Mouse (Mus musculus): Measurements from ENCODE around the gene Tstd2. TPM values are rescaled to one million over a fixed set of nuclear protein-coding genes. Genes with fewer than 3 reads are reported as not detected.
A peak's percentile ranks its signal among the peaks of the same experiment; 100 is the strongest.

Gene Tstd2
- polyA plus RNA-seq, 1 experiment from 2014 or later, result 17.2 TPM

DNA sequence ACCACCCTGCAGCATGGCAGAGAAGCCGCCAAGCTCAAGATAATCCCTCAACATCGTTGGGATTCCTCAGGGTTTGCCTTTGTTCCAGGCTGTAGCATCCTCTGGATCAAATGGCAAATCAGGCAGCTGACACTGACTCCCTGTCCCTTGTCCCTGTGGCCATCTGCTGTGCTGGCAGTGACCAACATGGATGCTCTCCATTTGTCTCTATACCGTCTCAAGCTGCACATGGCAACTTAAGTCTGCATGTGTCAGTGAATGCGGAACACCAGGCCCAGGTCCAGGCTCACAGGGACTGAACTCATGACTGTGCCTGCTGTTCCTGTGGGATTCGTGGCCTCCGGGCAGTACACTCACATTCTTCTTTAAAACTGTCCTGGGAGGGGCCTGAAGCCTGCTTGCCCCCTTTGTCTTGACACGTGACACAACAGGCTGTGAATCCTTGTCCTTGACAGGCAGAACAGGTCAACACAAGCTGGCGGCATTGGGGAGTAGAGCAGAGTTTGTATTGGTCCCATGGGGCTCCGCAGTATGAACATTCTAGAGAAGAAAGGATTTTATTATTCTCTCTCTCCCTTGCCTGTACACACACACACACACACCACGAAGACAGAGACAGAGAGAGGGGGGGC lies 21.8 kb downstream of the Tstd2 start:
- TF ChIP-seq EP300 (optimal IDR thresholded peaks at IDR 0.05) (no peak), CTCF (IDR thresholded peaks at IDR 0.05; ENCODE audit: low read depth) (no peak)
- H3K27me3 ChIP-seq (ENCODE audit: control insufficient read depth, insufficient read depth, low read length), result no peaks in the 10 kb centered on the region
- H3K4me2 ChIP-seq (replicated peaks; ENCODE audit: low read depth), result no peak overlapping the region
- no peak overlapping the region for H3K4me3 ChIP-seq (ENCODE audit: low read depth, low read length)
- peaks cover 37% of the 10 kb centered on the region for H3K36me3 ChIP-seq (ENCODE audit: control insufficient read depth, insufficient read depth, low read length)
- WGBS, result 79% methylated on average over 10 of the region's 10 CpGs
- DNase-seq (ENCODE audit: low spot score), result no peak
- no peak for ATAC-seq (ENCODE audit: low FRiP score, low TSS enrichment)
- H3K9ac ChIP-seq (ENCODE audit: low read length), result no peak overlapping the region
- H3K27ac ChIP-seq (replicated peaks), result no peak overlapping the region
- no peaks in the 10 kb centered on the region for H3K4me1 ChIP-seq (replicated peaks; ENCODE audit: control insufficient read depth, insufficient read depth)
- no peaks in the 10 kb centered on the region for H3K9me3 ChIP-seq (ENCODE audit: control insufficient read depth, low read length)

DNA sequence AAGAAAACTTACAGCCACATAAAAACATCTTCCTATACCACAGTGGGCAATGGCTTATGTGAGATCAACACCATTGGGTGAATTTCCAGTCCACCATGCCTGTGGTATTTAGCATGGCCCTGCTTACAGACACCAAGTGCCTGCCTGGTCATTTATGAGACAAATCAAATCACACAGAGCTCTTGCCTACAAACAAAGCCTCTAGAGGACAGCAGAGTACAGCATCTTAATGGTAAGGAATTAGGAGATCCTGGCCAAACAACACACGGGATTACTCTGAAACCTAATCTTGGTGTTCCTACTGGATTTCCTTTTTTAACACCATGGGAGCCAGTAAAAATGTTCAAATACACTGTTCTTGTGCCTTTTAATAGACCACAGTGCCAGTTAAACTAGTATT lies 23.2 kb downstream of the Tstd2 start:
- H3K4me2 ChIP-seq (replicated peaks; ENCODE audit: low read depth), result no peak overlapping the region
- H3K36me3 ChIP-seq (ENCODE audit: control insufficient read depth, insufficient read depth, low read length), result peaks cover 37% of the 10 kb centered on the region
- WGBS, result 63% methylated on average over 1 of the region's 1 CpGs
- no peak overlapping the region for H3K9ac ChIP-seq (ENCODE audit: low read length)
- H3K27me3 ChIP-seq (ENCODE audit: control insufficient read depth, insufficient read depth, low read length), result no peaks in the 10 kb centered on the region
- no peak for ATAC-seq (ENCODE audit: low FRiP score, low TSS enrichment)
- peak; percentile 29 for TF ChIP-seq CTCF (IDR thresholded peaks at IDR 0.05; ENCODE audit: low read depth)
- no peak for TF ChIP-seq EP300 (optimal IDR thresholded peaks at IDR 0.05)
- H3K4me1 ChIP-seq (replicated peaks; ENCODE audit: control insufficient read depth, insufficient read depth), result no peaks in the 10 kb centered on the region
- DNase-seq (ENCODE audit: low spot score), result no peak
- no peak overlapping the region for H3K27ac ChIP-seq (replicated peaks)
- no peak overlapping the region for H3K4me3 ChIP-seq (ENCODE audit: low read depth, low read length)
- no peaks in the 10 kb centered on the region for H3K9me3 ChIP-seq (ENCODE audit: control insufficient read depth, low read length)

DNA sequence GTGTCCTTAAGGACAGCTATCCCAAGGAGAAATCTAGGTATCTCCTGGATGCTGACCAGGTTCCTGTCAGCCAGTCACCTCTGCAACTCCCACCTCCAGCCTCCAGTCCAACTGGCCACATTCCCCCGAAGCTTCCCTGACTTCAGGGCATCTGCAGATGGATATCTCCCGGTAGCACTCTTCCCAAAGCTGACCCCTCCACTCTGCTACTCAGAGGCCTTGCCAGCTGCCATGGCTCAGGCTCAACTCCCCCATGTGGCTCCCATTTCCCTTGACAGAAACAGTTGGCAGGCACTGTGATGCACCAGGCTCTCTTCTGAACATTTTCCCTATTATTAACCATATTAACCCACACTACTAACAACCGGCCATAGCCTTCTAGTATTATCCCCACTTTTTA lies 27.1 kb downstream of the Tstd2 start:
- whole genome bisulfite sequencing, result 49% methylated on average over 3 of the region's 3 CpGs
- ATAC-seq (ENCODE audit: low FRiP score, low TSS enrichment) (no peak), DNase-seq (ENCODE audit: low spot score) (no peak)
- Histone ChIP-seq H3K9ac (ENCODE audit: low read length) (no peak overlapping the region), H3K27ac (replicated peaks) (no peak overlapping the region), H3K4me2 (replicated peaks; ENCODE audit: low read depth) (no peak overlapping the region), H3K27me3 (ENCODE audit: control insufficient read depth, insufficient read depth, low read length) (no peaks in the 10 kb centered on the region), H3K4me3 (ENCODE audit: low read depth, low read length) (no peak overlapping the region), H3K4me1 (replicated peaks; ENCODE audit: control insufficient read depth, insufficient read depth) (no peaks in the 10 kb centered on the region), H3K9me3 (ENCODE audit: control insufficient read depth, low read length) (no peaks in the 10 kb centered on the region), H3K36me3 (ENCODE audit: control insufficient read depth, insufficient read depth, low read length) (peaks cover 12% of the 10 kb centered on the region)
- TF ChIP-seq EP300 (optimal IDR thresholded peaks at IDR 0.05) (no peak), CTCF (IDR thresholded peaks at IDR 0.05; ENCODE audit: low read depth) (no peak)

DNA sequence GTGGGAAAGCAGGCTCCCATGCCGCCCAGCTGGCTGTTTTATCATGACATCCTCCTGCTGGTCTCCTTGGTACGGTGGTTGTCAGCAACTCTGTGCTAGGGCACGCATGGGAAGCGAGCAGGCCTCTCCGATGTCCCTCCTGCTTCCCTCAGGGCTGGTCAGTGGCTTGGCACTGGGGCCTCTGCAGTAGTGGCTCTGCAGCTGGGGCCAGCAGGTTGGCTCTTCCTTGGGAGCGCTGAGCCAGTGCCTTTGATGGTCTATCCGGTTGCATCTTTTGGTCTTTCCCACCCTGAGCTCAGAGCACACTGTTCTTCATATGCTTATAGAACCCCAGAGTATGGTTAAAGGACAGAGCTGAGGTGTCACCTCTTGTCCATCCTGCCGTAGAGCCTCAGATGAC lies 28.4 kb downstream of the Tstd2 start:
- H3K27me3 ChIP-seq (ENCODE audit: control insufficient read depth, insufficient read depth, low read length), result no peaks in the 10 kb centered on the region
- no peaks in the 10 kb centered on the region for H3K9me3 ChIP-seq (ENCODE audit: control insufficient read depth, low read length)
- no peak for TF ChIP-seq CTCF (IDR thresholded peaks at IDR 0.05; ENCODE audit: low read depth)
- TF ChIP-seq EP300 (optimal IDR thresholded peaks at IDR 0.05), result no peak
- H3K36me3 ChIP-seq (ENCODE audit: control insufficient read depth, insufficient read depth, low read length), result 0 out of 2 replicates have a peak, but pooled peaks cover 3% of the 10 kb centered on the region
- no peak for ATAC-seq (ENCODE audit: low FRiP score, low TSS enrichment)
- no peak overlapping the region for H3K4me2 ChIP-seq (replicated peaks; ENCODE audit: low read depth)
- no peak for DNase-seq (ENCODE audit: low spot score)
- no peak overlapping the region for H3K4me3 ChIP-seq (ENCODE audit: low read depth, low read length)
- H3K9ac ChIP-seq (ENCODE audit: low read length), result no peak overlapping the region
- no peak overlapping the region for H3K27ac ChIP-seq (replicated peaks)
- H3K4me1 ChIP-seq (replicated peaks; ENCODE audit: control insufficient read depth, insufficient read depth), result no peaks in the 10 kb centered on the region
- 85% methylated on average over 8 of the region's 8 CpGs for WGBS

DNA sequence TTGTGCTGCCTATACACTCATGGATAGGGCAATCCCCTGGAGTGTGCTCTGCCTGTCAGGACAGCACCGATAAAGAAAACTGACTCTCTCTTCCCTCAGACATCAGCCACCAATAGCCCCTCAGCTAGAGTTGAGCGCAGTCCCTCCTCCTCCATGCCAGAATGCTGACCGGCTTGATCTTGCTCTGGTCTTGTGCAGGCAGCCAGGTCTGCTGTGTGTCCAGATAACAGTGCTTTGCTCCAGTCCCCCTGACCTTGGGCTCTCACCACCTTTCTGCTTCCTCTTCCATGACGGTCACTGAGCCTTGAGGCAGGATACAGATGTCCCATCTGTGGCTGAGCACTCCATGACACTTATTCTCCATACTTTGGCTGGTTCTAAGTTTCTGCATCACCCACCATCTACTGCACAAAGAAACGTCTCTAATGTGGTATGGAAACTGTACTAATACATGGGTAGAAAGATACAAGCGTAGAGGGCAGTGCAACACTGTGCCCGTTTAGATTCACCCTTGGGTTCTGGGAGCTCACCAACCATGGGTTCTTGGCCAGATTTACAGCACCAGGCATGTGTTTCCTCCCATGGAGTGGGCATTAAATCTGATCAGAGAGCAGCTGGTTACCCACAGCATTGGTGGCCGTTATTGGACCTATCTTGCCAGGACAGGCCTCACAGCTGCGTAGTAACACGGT lies 36.3 kb downstream of the Tstd2 start:
- ATAC-seq (ENCODE audit: low FRiP score, low TSS enrichment), result no peak
- Histone ChIP-seq H3K9ac (ENCODE audit: low read length) (no peak overlapping the region), H3K9me3 (ENCODE audit: control insufficient read depth, low read length) (no peaks in the 10 kb centered on the region), H3K27me3 (ENCODE audit: control insufficient read depth, insufficient read depth, low read length) (no peaks in the 10 kb centered on the region), H3K4me1 (replicated peaks; ENCODE audit: control insufficient read depth, insufficient read depth) (no peaks in the 10 kb centered on the region), H3K36me3 (ENCODE audit: control insufficient read depth, insufficient read depth, low read length) (no peaks in the 10 kb centered on the region), H3K27ac (replicated peaks) (no peak overlapping the region), H3K4me2 (replicated peaks; ENCODE audit: low read depth) (no peak overlapping the region), H3K4me3 (ENCODE audit: low read depth, low read length) (no peak overlapping the region)
- no peak for DNase-seq (ENCODE audit: low spot score)
- 91% methylated on average over 10 of the region's 10 CpGs for WGBS
- no peak for TF ChIP-seq EP300 (optimal IDR thresholded peaks at IDR 0.05)
- no peak for TF ChIP-seq CTCF (IDR thresholded peaks at IDR 0.05; ENCODE audit: low read depth)

DNA sequence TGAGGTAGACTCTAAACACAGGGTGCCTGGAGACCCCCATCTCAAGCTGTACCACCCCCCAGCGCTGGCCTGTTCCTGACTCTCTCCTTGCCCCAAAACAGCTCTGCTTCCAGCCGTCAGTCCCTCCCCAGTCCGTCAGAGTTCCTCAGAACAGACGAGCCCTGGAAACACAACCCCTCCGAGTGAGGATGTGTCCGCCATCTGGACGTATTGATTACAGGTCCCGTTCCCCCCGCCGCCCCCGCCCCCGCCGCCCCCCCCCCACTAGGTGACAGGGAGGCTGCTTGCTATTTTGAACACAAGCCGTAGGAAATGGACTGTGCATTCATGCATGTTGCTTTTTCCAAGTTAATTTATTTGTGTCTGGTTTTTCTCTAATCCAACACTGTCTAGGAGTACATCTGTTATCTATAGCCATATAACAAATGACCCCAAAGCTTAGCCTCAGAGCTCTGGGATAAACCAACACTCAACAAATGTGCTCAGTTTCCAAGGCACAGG lies 37.2 kb downstream of the Tstd2 start:
- DNase-seq (ENCODE audit: low spot score) (no peak), ATAC-seq (ENCODE audit: low FRiP score, low TSS enrichment) (peak; percentile 11; the same call in 1 of the 2 replicates)
- H3K9ac ChIP-seq (ENCODE audit: low read length), result no peak overlapping the region
- H3K4me3 ChIP-seq (ENCODE audit: low read depth, low read length), result no peak overlapping the region
- H3K27me3 ChIP-seq (ENCODE audit: control insufficient read depth, insufficient read depth, low read length), result no peaks in the 10 kb centered on the region
- no peaks in the 10 kb centered on the region for H3K4me1 ChIP-seq (replicated peaks; ENCODE audit: control insufficient read depth, insufficient read depth)
- no peak overlapping the region for H3K4me2 ChIP-seq (replicated peaks; ENCODE audit: low read depth)
- no peaks in the 10 kb centered on the region for H3K36me3 ChIP-seq (ENCODE audit: control insufficient read depth, insufficient read depth, low read length)
- 20% methylated on average over 14 of the region's 14 CpGs for WGBS
- TF ChIP-seq EP300 (optimal IDR thresholded peaks at IDR 0.05) (no peak), CTCF (IDR thresholded peaks at IDR 0.05; ENCODE audit: low read depth) (no peak)
- no peaks in the 10 kb centered on the region for H3K9me3 ChIP-seq (ENCODE audit: control insufficient read depth, low read length)
- no peak overlapping the region for H3K27ac ChIP-seq (replicated peaks)
